Mouse (Mus musculus) bone marrow, adult 2 months (tissue): ENCODE measurements around the gene Zbtb18. TPM values are rescaled to one million over a fixed set of nuclear protein-coding genes. Genes with fewer than 3 reads are reported as not detected.
"Not testable (repeated sequence)": the region's sequence is repeated elsewhere in the genome, so short reads cannot be mapped to it uniquely, and the experiment has no call there.

Experiments used
- H3K27ac ChIP-seq: fragments of 200-500 bp; 2 replicates; pipeline ENCODE4 v1.5.1; 2012; ENCODE audit warnings: low read depth, mild to moderate bottlenecking, control low read depth, inconsistent platforms, low read length; ENCODE audit not compliant: control insufficient read depth, poor library complexity, insufficient read depth
- H3K4me1 ChIP-seq: fragments of 200-500 bp; 2 replicates; pipeline ENCODE4 v1.6.1; 2011; ENCODE audit warnings: low read length; ENCODE audit not compliant: control insufficient read depth, insufficient read depth
- H3K4me3 ChIP-seq: fragments of 200-500 bp; replicated peaks from 2 replicates; pipeline ENCODE3; 2011; ENCODE audit warnings: mild to moderate bottlenecking, low read depth, low read length, control low read depth; ENCODE audit not compliant: control insufficient read depth
- CTCF ChIP-seq: fragments of 200-500 bp; IDR thresholded peaks from 2 replicates; pipeline ENCODE4 v1.5.1; 2011; ENCODE audit warnings: low read length, control low read depth; ENCODE audit not compliant: control insufficient read depth, insufficient read depth
- POLR2A ChIP-seq: fragments of 200-500 bp; IDR thresholded peaks from 2 replicates; pipeline ENCODE4 v1.6.1; 2011; ENCODE audit warnings: low read depth, mild to moderate bottlenecking, control low read depth, low read length, borderline replicate concordance; ENCODE audit not compliant: control insufficient read depth
- WGBS: fragments of 180-500 bp; shearing (Covaris S2); methylation state at CpG from one replicate; pipeline ENCODE4 v1.1.7; 2018; 5-methylcytosine and 5-hydroxymethylcytosine counted together
- polyA plus RNA-seq: library from polyadenylated mRNA; stranded (reverse); fragments of >200 nt; gene quantifications from 2 replicates; pipeline ENCODE4 v1.2.4, GENCODE M21; 2011; ENCODE audit warnings: low replicate concordance; ENCODE audit not compliant: missing spikeins, insufficient read depth, insufficient read length

The Zbtb18 gene
- polyA plus RNA-seq, 1 experiment = 14.3 TPM

GRCm38 (mm10) chr1:177444483-177444810 is 2.3 kb downstream of the Zbtb18 start:
- Histone ChIP-seq H3K4me1 (peaks cover 3% of the 10 kb centered on the region; the same call in 1 of the 2 replicates), H3K27ac (no peak overlapping the region), H3K4me3 (peak overlapping the region; percentile 31)
- WGBS = 56% methylated on average over 3 of the region's 3 CpGs
- TF ChIP-seq POLR2A (no peak), CTCF (no peak)

GRCm38 (mm10) chr1:177444941-177445340 is 2.8 kb downstream of the Zbtb18 start:
- 41% methylated on average over 5 of the region's 5 CpGs for WGBS
- Histone ChIP-seq H3K27ac (no peak overlapping the region), H3K4me3 (no peak overlapping the region), H3K4me1 (peaks cover 3% of the 10 kb centered on the region; the same call in 1 of the 2 replicates)
- TF ChIP-seq CTCF = no peak
- TF ChIP-seq POLR2A = no peak

- WGBS = 26% methylated on average over 7 of the region's 7 CpGs
- H3K27ac ChIP-seq = peak overlapping the region; percentile 23; the same call in 1 of the 2 replicates
- H3K4me1 ChIP-seq = peaks cover 3% of the 10 kb centered on the region; the same call in 1 of the 2 replicates
- H3K4me3 ChIP-seq = no peak overlapping the region
- TF ChIP-seq POLR2A (no peak), CTCF (no peak)
These were observed 3.4 kb downstream of the Zbtb18 start for GRCm38 (mm10) chr1:177445461-177446130.

- no peak for TF ChIP-seq POLR2A
- TF ChIP-seq CTCF = no peak
- H3K4me3 ChIP-seq = no peak overlapping the region
- 90% methylated on average over 9 of the region's 9 CpGs for WGBS
- peaks cover 3% of the 10 kb centered on the region; the same call in 1 of the 2 replicates for H3K4me1 ChIP-seq
- no peak overlapping the region for H3K27ac ChIP-seq
These were observed 4.9 kb downstream of the Zbtb18 start for GRCm38 (mm10) chr1:177447086-177447485.

GRCm38 (mm10) chr1:177447541-177448111 is 5.5 kb downstream of the Zbtb18 start:
- no peak overlapping the region for H3K4me3 ChIP-seq
- TF ChIP-seq POLR2A = no peak
- TF ChIP-seq CTCF = no peak
- WGBS = 93% methylated on average over 12 of the region's 12 CpGs
- H3K27ac ChIP-seq = no peak overlapping the region
- peaks cover 3% of the 10 kb centered on the region; the same call in 1 of the 2 replicates for H3K4me1 ChIP-seq

- TF ChIP-seq POLR2A = peak; percentile 14; the same call in 1 of the 2 replicates
- no peak for TF ChIP-seq CTCF
- no peak overlapping the region for H3K4me3 ChIP-seq
- 93% methylated on average over 25 of the region's 25 CpGs for WGBS
- peaks cover 3% of the 10 kb centered on the region; the same call in 1 of the 2 replicates for H3K4me1 ChIP-seq
- H3K27ac ChIP-seq = no peak overlapping the region
These were observed 6.0 kb downstream of the Zbtb18 start for GRCm38 (mm10) chr1:177448121-177448561.

GRCm38 (mm10) chr1:177448921-177449320 is 6.8 kb downstream of the Zbtb18 start:
- Histone ChIP-seq H3K4me1 (peaks cover 3% of the 10 kb centered on the region; the same call in 1 of the 2 replicates), H3K4me3 (no peak overlapping the region), H3K27ac (no peak overlapping the region)
- TF ChIP-seq CTCF (no peak), POLR2A (no peak)
- WGBS = 91% methylated on average over 2 of the region's 2 CpGs

- WGBS = 93% methylated on average over 7 of the region's 7 CpGs
- not testable (repeated sequence) for H3K4me1 ChIP-seq, H3K27ac ChIP-seq
These were observed 7.7 kb downstream of the Zbtb18 start for GRCm38 (mm10) chr1:177449857-177450256.

GRCm38 (mm10) chr1:177451041-177451440 is 8.9 kb downstream of the Zbtb18 start:
- Histone ChIP-seq H3K4me1 (no peaks in the 10 kb centered on the region; the same call in 1 of the 2 replicates), H3K27ac (no peak overlapping the region), H3K4me3 (no peak overlapping the region)
- TF ChIP-seq POLR2A (no peak), CTCF (no peak)
- WGBS = 89% methylated on average over 2 of the region's 2 CpGs

More at GRCm38 (mm10) chr1:177449857-177450256, 7.7 kb downstream of the Zbtb18 start:
- H3K4me3 ChIP-seq = not testable (repeated sequence)
